Mouse (Mus musculus) CH12.LX (cell line): Measurements from ENCODE around the gene Med26. TPM values are rescaled to one million over a fixed set of nuclear protein-coding genes. Genes with fewer than 3 reads are reported as not detected.

Experiments
- DNase-seq: peaks from one replicate; pipeline ENCODE4 v3.0.0-alpha.2; 2013; ENCODE audit errors: extremely low read depth
- H3K27ac ChIP-seq: 2 replicates; pipeline ENCODE4 v1.5.1; 2012; ENCODE audit warnings: low read depth, mild to moderate bottlenecking, control low read depth, moderate library complexity; ENCODE audit not compliant: insufficient read depth
- H3K27me3 ChIP-seq: replicated peaks from 2 replicates; pipeline ENCODE3; 2012; ENCODE audit warnings: inconsistent platforms
- H3K36me3 ChIP-seq, 2 experiments: replicated peaks in 1 of 2; 2 replicates each; pipeline versions ENCODE3 to v1.6.1; 2012; ENCODE audit warnings: inconsistent platforms in 1 of 2, low read length in 1 of 2, mild to moderate bottlenecking in 1 of 2, mixed read lengths in 1 of 2, moderate library complexity in 1 of 2; ENCODE audit not compliant: control insufficient read depth in 1 of 2, insufficient read depth in 1 of 2
- H3K4me1 ChIP-seq, 2 experiments: 2 replicates each; pipeline ENCODE4 v1.6.1; 2012; ENCODE audit warnings: inconsistent platforms in 1 of 2, moderate library complexity in 1 of 2; ENCODE audit not compliant: insufficient read depth in 2 of 2, control insufficient read depth in 1 of 2
- H3K4me2 ChIP-seq: 2 replicates; pipeline ENCODE4 v1.6.1; 2012; ENCODE audit warnings: low read depth, mild to moderate bottlenecking, control low read depth; ENCODE audit not compliant: poor library complexity, insufficient read depth, severe bottlenecking
- H3K4me3 ChIP-seq, 3 experiments: fragments of 150-350 bp in 1 of 3; sonication (generic) in 1 of 3; replicated peaks in 1 of 3; 2 replicates each; pipeline versions ENCODE3 to v1.5.1; 2011 to 2012; ENCODE audit warnings: low read depth in 2 of 3, low read length in 2 of 3, mild to moderate bottlenecking in 2 of 3, moderate library complexity in 2 of 3, control low read depth in 1 of 3, improper control_type of control experiment in 1 of 3, inconsistent platforms in 1 of 3, mixed read lengths in 1 of 3; ENCODE audit not compliant: poor library complexity in 1 of 3
- H3K79me2 ChIP-seq: replicated peaks from 2 replicates; pipeline ENCODE4 v1.6.1; 2012; ENCODE audit warnings: mild to moderate bottlenecking, moderate library complexity; ENCODE audit not compliant: control insufficient read depth, poor library complexity, insufficient read depth, severe bottlenecking; ENCODE audit errors: extremely low read depth
- H3K9ac ChIP-seq: 2 replicates; pipeline ENCODE4 v1.6.1; 2012; ENCODE audit warnings: low read depth, mild to moderate bottlenecking, control low read depth, moderate library complexity; ENCODE audit not compliant: insufficient read depth
- H3K9me3 ChIP-seq: replicated peaks from 2 replicates; pipeline ENCODE3; 2012; ENCODE audit warnings: low read length, inconsistent platforms, mixed read lengths
- BHLHE40 ChIP-seq: IDR thresholded peaks from 2 replicates; pipeline ENCODE4 v1.6.1; 2011; ENCODE audit warnings: mild to moderate bottlenecking, low read depth, low read length, improper control_type of control experiment
- CHD1 ChIP-seq: IDR thresholded peaks from 2 replicates; pipeline ENCODE4 v1.6.1; 2012; ENCODE audit warnings: low read depth, low read length, improper control_type of control experiment, inconsistent platforms
- CHD2 ChIP-seq: IDR thresholded peaks from 2 replicates; pipeline ENCODE4 v1.6.1; 2011; ENCODE audit warnings: low read length, improper control_type of control experiment
- CTCF ChIP-seq, 2 experiments: IDR thresholded peaks in 1 of 2; conservative IDR thresholded peaks in 1 of 2; 2 replicates each; pipeline ENCODE4 v1.5.1; 2011 to 2012; ENCODE audit warnings: low read depth in 2 of 2, low read length in 2 of 2, improper control_type of control experiment in 1 of 2, inconsistent platforms in 1 of 2, mild to moderate bottlenecking in 1 of 2, moderate library complexity in 1 of 2
- EP300 ChIP-seq: IDR thresholded peaks from 2 replicates; pipeline ENCODE4 v1.6.1; 2011; ENCODE audit warnings: low read length, improper control_type of control experiment
- GABPA ChIP-seq: IDR thresholded peaks from 2 replicates; pipeline ENCODE4 v1.6.1; 2012; ENCODE audit warnings: low read depth, low read length, improper control_type of control experiment, inconsistent platforms; ENCODE audit not compliant: insufficient replicate concordance
- IRF4 ChIP-seq: IDR thresholded peaks from 2 replicates; pipeline ENCODE4 v1.6.1; 2014; ENCODE audit warnings: low read depth, mild to moderate bottlenecking, inconsistent platforms, low read length, improper control_type of control experiment
- JUN ChIP-seq: IDR thresholded peaks from 2 replicates; pipeline ENCODE4 v1.6.1; 2011; ENCODE audit warnings: low read depth, mild to moderate bottlenecking, low read length, improper control_type of control experiment, moderate library complexity; ENCODE audit not compliant: insufficient read depth
- MAX ChIP-seq: IDR thresholded peaks from 2 replicates; pipeline ENCODE4 v1.6.1; 2011; ENCODE audit warnings: low read length, improper control_type of control experiment
- MAZ ChIP-seq: IDR thresholded peaks from 2 replicates; pipeline ENCODE4 v1.6.1; 2012; ENCODE audit warnings: low read depth, mild to moderate bottlenecking, inconsistent platforms, low read length, improper control_type of control experiment, moderate library complexity
- MEF2A ChIP-seq: IDR thresholded peaks from 2 replicates; pipeline ENCODE4 v1.6.1; 2014; ENCODE audit warnings: low read depth, mild to moderate bottlenecking, inconsistent platforms, low read length, improper control_type of control experiment, borderline replicate concordance
- MXI1 ChIP-seq: IDR thresholded peaks from 2 replicates; pipeline ENCODE4 v1.6.1; 2011; ENCODE audit warnings: mild to moderate bottlenecking, low read depth, low read length, improper control_type of control experiment
- MYC ChIP-seq: IDR thresholded peaks from 2 replicates; pipeline ENCODE4 v1.6.1; 2011; ENCODE audit warnings: low read depth, mild to moderate bottlenecking, improper control_type of control experiment, low read length
- NELFE ChIP-seq: IDR thresholded peaks from 2 replicates; pipeline ENCODE4 v1.6.1; 2011; ENCODE audit warnings: low read depth, low read length, improper control_type of control experiment
- NRF1 ChIP-seq: IDR thresholded peaks from 2 replicates; pipeline ENCODE4 v1.6.1; 2014; ENCODE audit warnings: low read depth, mild to moderate bottlenecking, inconsistent platforms, low read length, improper control_type of control experiment, moderate library complexity
- PAX5 ChIP-seq: IDR thresholded peaks from 2 replicates; pipeline ENCODE4 v1.6.1; 2012; ENCODE audit warnings: low read length, inconsistent platforms, mixed read lengths
- POLR2AphosphoS2 ChIP-seq: IDR thresholded peaks from 2 replicates; pipeline ENCODE4 v1.6.1; 2011; ENCODE audit warnings: low read depth, low read length, improper control_type of control experiment
- RAD21 ChIP-seq: IDR thresholded peaks from 2 replicates; pipeline ENCODE4 v1.6.1; 2011; ENCODE audit warnings: low read depth, mild to moderate bottlenecking, low read length, improper control_type of control experiment, moderate library complexity
- RCOR1 ChIP-seq: conservative IDR thresholded peaks from 2 replicates; pipeline ENCODE4 v1.6.1; 2012; ENCODE audit warnings: low read depth, mild to moderate bottlenecking, inconsistent platforms, low read length, improper control_type of control experiment
- SMC3 ChIP-seq: IDR thresholded peaks from 2 replicates; pipeline ENCODE4 v1.6.1; 2011; ENCODE audit warnings: low read depth, low read length, improper control_type of control experiment
- TBP ChIP-seq: conservative IDR thresholded peaks from 2 replicates; pipeline ENCODE4 v1.6.1; 2011; ENCODE audit warnings: low read depth, low read length, improper control_type of control experiment
- UBTF ChIP-seq: IDR thresholded peaks from 2 replicates; pipeline ENCODE4 v1.6.1; 2012; ENCODE audit warnings: low read depth, mild to moderate bottlenecking, inconsistent platforms, low read length, improper control_type of control experiment, moderate library complexity
- ZC3H11A ChIP-seq: IDR thresholded peaks from 2 replicates; pipeline ENCODE4 v1.6.1; 2012; ENCODE audit warnings: low read depth, mild to moderate bottlenecking, inconsistent platforms, low read length, improper control_type of control experiment
- ZKSCAN1 ChIP-seq: IDR thresholded peaks from 2 replicates; pipeline ENCODE4 v1.6.1; 2012; ENCODE audit warnings: low read depth, inconsistent platforms, low read length, improper control_type of control experiment, borderline replicate concordance
- ZMIZ1 ChIP-seq: IDR thresholded peaks from 2 replicates; pipeline ENCODE4 v1.6.1; 2012; ENCODE audit warnings: low read depth, mild to moderate bottlenecking, inconsistent platforms, low read length, improper control_type of control experiment
- ZNF384 ChIP-seq: IDR thresholded peaks from 2 replicates; pipeline ENCODE4 v1.6.1; 2012; ENCODE audit warnings: low read depth, low read length, improper control_type of control experiment, inconsistent platforms
- dilution Hi-C: fragments of 300-500 bp; cut with MboI; formaldehyde crosslinking; loops from 2 replicates; pipeline ENCODE4 v1.14.3; 2020; ENCODE audit warnings: low sequenced_read_pairs; ENCODE audit not compliant: extremely low pct_unique_long_range_greater_than_20kb, extremely low pct_ligation_motif_present
- in situ Hi-C: fragments of 300-500 bp; cut with MboI; formaldehyde crosslinking; loops from 3 replicates; pipeline ENCODE4 v1.14.3; 2019; ENCODE audit warnings: low sequenced_read_pairs, low pct_ligation_motif_present, low pct_unique_long_range_greater_than_20kb, mixed read lengths
- polyA plus RNA-seq: library from polyadenylated mRNA; unstranded; fragments of >175 nt; gene quantifications from 2 replicates; pipeline ENCODE4 v1.2.1, GENCODE M21; 2012; ENCODE audit warnings: low read depth; ENCODE audit not compliant: insufficient read length
- total RNA-seq, 2 experiments: library from RNA; depleted of rRNA; stranded (reverse); fragments of 300-350 nt in 1 of 2; fragments of >200 nt in 1 of 2; gene quantifications; 2 replicates each; pipeline ENCODE4 v1.2.3; 2012 to 2014

Med26 gene
- total and polyA plus RNA-seq, 3 experiments, result 8.7 to 12.9 (median 9.7) TPM

DNA sequence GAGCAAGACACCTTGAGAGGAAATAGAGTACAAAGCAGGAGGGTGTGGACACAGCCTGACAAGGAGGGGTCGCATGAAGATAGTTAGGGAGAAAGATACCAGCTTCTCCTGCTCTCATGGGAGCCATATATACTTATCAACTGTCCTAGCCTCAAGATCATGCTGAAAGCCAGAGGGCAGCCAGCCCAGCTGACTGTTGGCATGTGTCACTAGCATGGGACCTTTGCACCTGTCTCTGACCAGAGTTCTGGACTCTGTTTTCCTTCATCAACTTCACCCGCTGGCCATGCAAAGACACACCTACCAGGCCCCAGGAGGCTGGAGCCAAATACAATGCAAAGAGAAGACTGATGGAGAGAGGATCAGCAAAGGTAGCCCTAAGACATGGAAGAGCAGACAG, 78.8 kb downstream of the Med26 start:
- peaks cover 17% of the 10 kb centered on the region for H3K79me2 ChIP-seq
- no peaks in the 10 kb centered on the region for H3K27me3 ChIP-seq
- H3K4me2 ChIP-seq, result no peak overlapping the region
- TF ChIP-seq JUN, result no peak
- no peak for TF ChIP-seq ZMIZ1
- TF ChIP-seq ZKSCAN1, result no peak
- no peak for TF ChIP-seq CHD2
- no peak for TF ChIP-seq RCOR1
- no peak for TF ChIP-seq ZC3H11A
- TF ChIP-seq NRF1, result no peak
- TF ChIP-seq MEF2A, result no peak
- no peak for TF ChIP-seq TBP
- TF ChIP-seq MXI1, result no peak
- TF ChIP-seq MAZ, result no peak
- no peak for TF ChIP-seq MYC
- TF ChIP-seq CHD1, result no peak
- TF ChIP-seq MAX, result no peak
- no peak for TF ChIP-seq BHLHE40
- no peak for TF ChIP-seq IRF4
- no peak for TF ChIP-seq EP300
- TF ChIP-seq POLR2AphosphoS2, result no peak
- TF ChIP-seq RAD21, result no peak
- no peak overlapping the region for H3K9ac ChIP-seq
- dilution Hi-C loops (no loop called here), in situ Hi-C loops (no loop called here)
- peaks cover 17 to 44% of the 10 kb centered on the region in 2 experiments for H3K4me1 ChIP-seq
- no peaks in the 10 kb centered on the region for H3K9me3 ChIP-seq
- peaks cover 85 to 90% of the 10 kb centered on the region in 2 experiments for H3K36me3 ChIP-seq
- no peak overlapping the region for H3K4me3 ChIP-seq
- no peak for DNase-seq
- no peak overlapping the region for H3K27ac ChIP-seq

DNA sequence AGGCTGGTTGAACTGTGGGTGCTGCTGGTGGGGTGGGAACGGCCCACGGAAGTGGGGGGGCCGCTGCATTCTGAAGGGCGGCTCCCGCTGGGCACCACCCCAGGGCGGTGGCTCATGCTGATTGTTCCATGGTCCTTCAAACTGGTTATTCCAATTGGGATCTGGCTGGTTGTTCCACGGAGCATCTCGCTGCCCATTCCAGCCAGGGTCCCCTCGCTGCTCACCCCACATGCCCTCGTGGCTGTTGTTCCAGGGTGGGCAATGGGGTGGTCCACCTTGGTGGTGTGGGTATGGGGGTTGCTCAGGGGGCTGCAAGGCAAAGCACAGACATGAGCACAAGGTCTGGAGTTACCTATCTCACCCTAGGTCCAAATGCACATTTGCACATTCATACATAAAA, 83.9 kb downstream of the Med26 start:
- Histone ChIP-seq H3K9ac (no peak overlapping the region), H3K4me3 (no peak overlapping the region), H3K4me1 (peaks cover 5 to 15% of the 10 kb centered on the region in 2 experiments; a peak in 3 of 4 replicates), H3K79me2 (no peaks in the 10 kb centered on the region), H3K27me3 (no peaks in the 10 kb centered on the region), H3K27ac (no peak overlapping the region), H3K36me3 (peaks cover 97 to 99% of the 10 kb centered on the region in 2 experiments), H3K4me2 (no peak overlapping the region), H3K9me3 (no peaks in the 10 kb centered on the region)
- dilution Hi-C loops, result no loop called here
- DNase-seq, result no peak
- in situ Hi-C loops, result no loop called here
- TF ChIP-seq GABPA, result no peak
- no peak for TF ChIP-seq PAX5
- no peak for TF ChIP-seq UBTF
- TF ChIP-seq MXI1, result no peak
- no peak for TF ChIP-seq ZNF384
- TF ChIP-seq ZKSCAN1, result no peak
- TF ChIP-seq NELFE, result no peak
- TF ChIP-seq MEF2A, result no peak
- TF ChIP-seq MYC, result no peak
- no peak for TF ChIP-seq SMC3
- no peak for TF ChIP-seq CTCF (conservative IDR thresholded peaks at IDR 0.05 in 1 of 2, IDR thresholded peaks at IDR 0.05 in 1 of 2; ENCODE audit: low read depth in 2 of 2, low read length in 2 of 2)
- TF ChIP-seq CHD2, result no peak
- TF ChIP-seq IRF4, result no peak
